Mouse (Mus musculus) MEL (cell line): Measurements from ENCODE around the gene Cytl1. TPM values are rescaled to one million over a fixed set of nuclear protein-coding genes. Genes with fewer than 3 reads are reported as not detected.

Experiments
- DNase-seq: peaks from one replicate; pipeline ENCODE4 v3.0.0; 2011; ENCODE audit warnings: low read depth, low spot score
- H3K27ac ChIP-seq: 2 replicates; pipeline ENCODE4 v1.5.1; 2012; ENCODE audit warnings: low read depth, mild to moderate bottlenecking, control low read depth, low read length, moderate library complexity; ENCODE audit not compliant: control insufficient read depth
- H3K27me3 ChIP-seq, 2 experiments: fragments of 150-350 bp in 1 of 2; sonication (generic) in 1 of 2; 2 replicates each; pipeline ENCODE4 v1.6.1; 2012; ENCODE audit warnings: low read length in 2 of 2, mild to moderate bottlenecking in 2 of 2, improper control_type of control experiment in 1 of 2, moderate library complexity in 1 of 2; ENCODE audit not compliant: insufficient read depth in 2 of 2, control insufficient read depth in 1 of 2
- H3K36me3 ChIP-seq, 2 experiments: 2 replicates each; pipeline ENCODE4 v1.6.1; 2012 to 2014; ENCODE audit warnings: low read length in 2 of 2, improper control_type of control experiment in 1 of 2, inconsistent platforms in 1 of 2, mild to moderate bottlenecking in 1 of 2; ENCODE audit not compliant: insufficient read depth in 2 of 2, control insufficient read depth in 1 of 2
- H3K4me1 ChIP-seq, 2 experiments: fragments of 150-350 bp in 1 of 2; sonication (generic) in 1 of 2; 2 replicates each; pipeline ENCODE4 v1.6.1; 2012; ENCODE audit warnings: low read length in 2 of 2, improper control_type of control experiment in 1 of 2, mild to moderate bottlenecking in 1 of 2; ENCODE audit not compliant: insufficient read depth in 2 of 2, control insufficient read depth in 1 of 2
- H3K4me3 ChIP-seq, 2 experiments: fragments of 150-350 bp in 1 of 2; sonication (generic) in 1 of 2; 2 replicates each; pipeline ENCODE4 v1.5.1; 2012; ENCODE audit warnings: low read depth in 2 of 2, low read length in 2 of 2, mild to moderate bottlenecking in 2 of 2, moderate library complexity in 2 of 2, control low read depth in 1 of 2, improper control_type of control experiment in 1 of 2; ENCODE audit not compliant: control insufficient read depth in 1 of 2, insufficient read depth in 1 of 2
- H3K79me2 ChIP-seq: 2 replicates; pipeline ENCODE4 v1.6.1; 2012; ENCODE audit warnings: mild to moderate bottlenecking, low read length, moderate library complexity; ENCODE audit not compliant: control insufficient read depth, poor library complexity, insufficient read depth
- H3K9ac ChIP-seq: 2 replicates; pipeline ENCODE4 v1.6.1; 2012; ENCODE audit warnings: low read depth, mild to moderate bottlenecking, control low read depth, low read length, moderate library complexity; ENCODE audit not compliant: control insufficient read depth, poor library complexity, severe bottlenecking
- H3K9me3 ChIP-seq: fragments of 150-350 bp; sonication (generic); replicated peaks from 2 replicates; pipeline ENCODE4 v1.6.1; 2012; ENCODE audit warnings: mild to moderate bottlenecking, low read length, improper control_type of control experiment, moderate library complexity; ENCODE audit not compliant: insufficient read depth
- CHD2 ChIP-seq: IDR thresholded peaks from 2 replicates; pipeline ENCODE4 v1.6.1; 2011; ENCODE audit warnings: low read length, improper control_type of control experiment
- GATA1 ChIP-seq: IDR thresholded peaks from 2 replicates; pipeline ENCODE4 v1.6.1; 2011; ENCODE audit warnings: low read depth, low read length, improper control_type of control experiment
- JUND ChIP-seq: IDR thresholded peaks from 2 replicates; pipeline ENCODE4 v1.6.1; 2011; ENCODE audit warnings: low read depth, mild to moderate bottlenecking, improper control_type of control experiment, low read length
- KAT2A ChIP-seq: conservative IDR thresholded peaks from 2 replicates; pipeline ENCODE4 v1.6.1; 2012; ENCODE audit warnings: low read depth, low read length, improper control_type of control experiment, inconsistent platforms
- MAX ChIP-seq: IDR thresholded peaks from 2 replicates; pipeline ENCODE4 v1.6.1; 2011; ENCODE audit warnings: low read length, improper control_type of control experiment
- MAZ ChIP-seq: IDR thresholded peaks from 2 replicates; pipeline ENCODE4 v1.6.1; 2012; ENCODE audit warnings: low read depth, mild to moderate bottlenecking, inconsistent platforms, low read length, improper control_type of control experiment
- MXI1 ChIP-seq: IDR thresholded peaks from 2 replicates; pipeline ENCODE4 v1.6.1; 2011; ENCODE audit warnings: mild to moderate bottlenecking, low read depth, low read length, improper control_type of control experiment
- MYB ChIP-seq: IDR thresholded peaks from 2 replicates; pipeline ENCODE4 v1.6.1; 2011; ENCODE audit warnings: mild to moderate bottlenecking, low read depth, low read length, improper control_type of control experiment
- NRF1 ChIP-seq: IDR thresholded peaks from 2 replicates; pipeline ENCODE4 v1.6.1; 2014; ENCODE audit warnings: low read depth, mild to moderate bottlenecking, inconsistent platforms, low read length, improper control_type of control experiment, moderate library complexity; ENCODE audit not compliant: poor library complexity, insufficient read depth, severe bottlenecking
- POLR2A ChIP-seq, 2 experiments: IDR thresholded peaks; 2 replicates each; pipeline ENCODE4 v1.6.1; 2011 to 2012; ENCODE audit warnings: low read length in 2 of 2, mild to moderate bottlenecking in 2 of 2, control low read depth in 1 of 2, improper control_type of control experiment in 1 of 2, low read depth in 1 of 2, moderate library complexity in 1 of 2; ENCODE audit not compliant: control insufficient read depth in 1 of 2, insufficient read depth in 1 of 2, poor library complexity in 1 of 2
- POLR2AphosphoS2 ChIP-seq: IDR thresholded peaks from 2 replicates; pipeline ENCODE4 v1.6.1; 2011; ENCODE audit warnings: low read length, improper control_type of control experiment
- POLR2AphosphoS5 ChIP-seq: IDR thresholded peaks from 2 replicates; pipeline ENCODE4 v1.6.1; 2012; ENCODE audit warnings: low read depth, borderline replicate concordance, mild to moderate bottlenecking, inconsistent platforms, low read length, moderate library complexity, mixed read lengths
- RCOR1 ChIP-seq: IDR thresholded peaks from 2 replicates; pipeline ENCODE4 v1.6.1; 2012; ENCODE audit warnings: low read depth, mild to moderate bottlenecking, inconsistent platforms, low read length, improper control_type of control experiment
- SIN3A ChIP-seq: IDR thresholded peaks from 2 replicates; pipeline ENCODE4 v1.6.1; 2012; ENCODE audit warnings: low read length, improper control_type of control experiment, inconsistent platforms
- TCF12 ChIP-seq: IDR thresholded peaks from 2 replicates; pipeline ENCODE4 v1.6.1; 2014; ENCODE audit warnings: low read depth, mild to moderate bottlenecking, inconsistent platforms, low read length, improper control_type of control experiment, moderate library complexity
- USF1 ChIP-seq: IDR thresholded peaks from 2 replicates; pipeline ENCODE4 v1.6.1; 2014; ENCODE audit warnings: low read depth, mild to moderate bottlenecking, inconsistent platforms, low read length, improper control_type of control experiment, moderate library complexity
- ZMIZ1 ChIP-seq: IDR thresholded peaks from 2 replicates; pipeline ENCODE4 v1.6.1; 2012; ENCODE audit warnings: low read depth, mild to moderate bottlenecking, inconsistent platforms, low read length, improper control_type of control experiment, moderate library complexity
- polyA plus RNA-seq, 2 experiments: library from polyadenylated mRNA; stranded (reverse) in 1 of 2; unstranded in 1 of 2; fragments of >175 nt in 1 of 2; fragments of >200 nt in 1 of 2; gene quantifications; 2 replicates each; pipeline versions ENCODE4 v1.2.1 to v1.2.4; 2012; ENCODE audit warnings: low replicate concordance in 2 of 2, low read depth in 1 of 2; ENCODE audit not compliant: insufficient read length in 2 of 2, insufficient read depth in 1 of 2, missing spikeins in 1 of 2
- total RNA-seq: library from RNA; depleted of rRNA; stranded (reverse); fragments of 300-350 nt; gene quantifications from 2 replicates; pipeline ENCODE4 v1.2.3, GENCODE M21; 2012

Gene Cytl1
- total and polyA plus RNA-seq, 3 experiments = not detected

DNA sequence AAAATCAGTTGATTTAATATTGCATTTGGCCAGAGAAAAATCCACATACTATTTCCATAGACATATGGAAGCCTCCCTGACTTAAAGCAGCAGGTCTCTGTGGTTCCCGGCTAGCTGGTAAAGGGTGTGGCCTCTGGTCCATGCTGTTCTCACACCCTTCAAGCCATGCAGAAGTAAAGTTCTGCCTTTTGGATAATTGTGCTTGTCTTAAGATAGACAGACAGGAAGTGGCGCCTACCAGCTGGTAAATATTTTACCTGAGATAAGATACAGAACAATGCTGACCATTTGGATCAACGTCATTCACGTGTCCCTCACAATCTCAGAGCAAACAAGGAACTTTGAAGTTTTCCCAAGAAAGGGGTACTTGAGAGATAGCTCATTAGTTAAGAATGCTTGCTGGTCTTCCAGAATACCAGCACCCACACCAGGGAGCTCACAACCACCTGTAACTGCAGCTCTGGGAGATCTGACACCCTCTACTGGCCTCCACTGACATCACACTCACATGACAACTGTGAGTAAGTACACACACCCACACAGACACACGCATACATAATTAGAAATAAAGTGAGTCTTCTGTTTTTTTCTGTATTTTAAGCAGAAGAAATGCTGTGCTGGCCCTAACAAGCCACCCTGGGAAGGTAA is 25.9 kb upstream of the Cytl1 start:
- Histone ChIP-seq H3K4me1 (no peaks in the 10 kb centered on the region), H3K27ac (no peak overlapping the region), H3K9me3 (no peaks in the 10 kb centered on the region), H3K9ac (no peak overlapping the region), H3K79me2 (no peaks in the 10 kb centered on the region), H3K27me3 (no peaks in the 10 kb centered on the region; a peak in 1 of 4 replicates), H3K4me3 (no peak overlapping the region), H3K36me3 (no peaks in the 10 kb centered on the region)
- no peak for DNase-seq
- TF ChIP-seq POLR2AphosphoS5 (no peak), POLR2AphosphoS2 (no peak), GATA1 (no peak), CHD2 (no peak), ZMIZ1 (no peak)

DNA sequence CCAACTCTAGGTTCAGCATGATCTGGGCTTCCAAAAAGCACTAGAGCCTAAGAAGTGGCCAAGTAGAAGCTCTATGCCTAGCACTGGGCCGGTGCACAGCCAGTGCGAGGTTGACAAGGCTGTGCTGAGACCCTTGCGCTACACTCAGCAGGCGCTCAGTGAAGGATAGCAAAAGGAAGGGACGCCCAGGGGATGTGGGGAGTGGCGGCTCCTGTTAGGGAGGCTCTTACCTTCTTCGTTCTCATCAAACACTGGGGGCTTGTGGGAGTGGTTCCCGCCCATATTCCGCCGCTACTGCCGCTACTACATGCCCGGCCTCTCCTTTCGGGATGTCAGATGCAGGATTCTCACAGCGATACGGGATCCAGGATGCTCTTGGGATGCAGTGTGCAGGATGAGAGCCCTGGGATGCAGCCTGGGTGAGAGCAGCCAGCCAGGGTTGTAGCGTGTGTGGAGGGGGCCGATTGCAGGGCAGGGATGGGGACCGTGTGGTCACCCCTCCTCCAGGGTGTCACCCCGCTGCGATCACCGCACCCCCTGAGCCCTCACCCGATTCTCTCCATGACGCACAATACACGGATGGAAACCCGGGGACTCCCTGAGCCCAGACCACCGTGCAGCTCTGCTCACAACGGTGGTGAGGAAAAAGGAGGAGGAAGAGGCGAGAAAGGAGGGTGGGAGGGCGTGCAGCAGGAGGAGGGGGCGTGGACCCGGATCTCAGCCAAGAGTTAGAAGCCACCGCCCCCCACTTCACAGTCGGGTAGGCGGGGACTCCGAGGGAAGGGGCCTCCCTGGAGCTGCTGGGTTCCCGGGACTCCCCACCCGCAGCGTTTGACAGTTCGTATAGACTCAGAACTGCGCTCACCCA is 18.6 kb upstream of the Cytl1 start, which contains the start of gene Stk32b:
TSS of gene Stk32b (minus strand) at position 667 of the 868 bp plus-strand sequence.
- no peak within 1 kb of the TSS for H3K4me3 ChIP-seq
- H3K27ac ChIP-seq = no peak within 1 kb of the TSS
- H3K79me2 ChIP-seq = no peaks in the 10 kb centered on the region
- H3K36me3 ChIP-seq = no peaks in the 10 kb centered on the region
- H3K9ac ChIP-seq = no peak within 1 kb of the TSS
- DNase-seq = no peak
- H3K4me1 ChIP-seq = no peaks in the 10 kb centered on the region
- H3K9me3 ChIP-seq = no peaks in the 10 kb centered on the region
- no peak for TF ChIP-seq MAZ
- no peak for TF ChIP-seq MYB
- TF ChIP-seq JUND = no peak
- TF ChIP-seq TCF12 = no peak
- TF ChIP-seq MAX = no peak
- TF ChIP-seq KAT2A = no peak
- TF ChIP-seq POLR2A (IDR thresholded peaks at IDR 0.05; ENCODE audit: control insufficient read depth in 1 of 2, insufficient read depth in 1 of 2, low read depth in 1 of 2, low read length in 2 of 2, poor library complexity in 1 of 2) = no peak
- no peak for TF ChIP-seq USF1
- no peak for TF ChIP-seq SIN3A
- no peak for TF ChIP-seq NRF1
- TF ChIP-seq MXI1 = no peak
- TF ChIP-seq RCOR1 = no peak
- H3K27me3 ChIP-seq = no peaks in the 10 kb centered on the region
